Mouse (Mus musculus) embryo, embryonic 9.5 days (tissue): ENCODE data around the gene Lgals9.

ENCODE experiments used
- DNase-seq: peaks from one replicate; pipeline ENCODE4 v3.0.0-alpha.2; 2017; ENCODE audit errors: extremely low spot score

The Lgals9 gene

GRCm38 (mm10) chr11:78920411-78920939, 64.3 kb downstream of the Lgals9 start, which contains the start of gene Nos2:
Gene Nos2, plus strand, starts transcription at chr11:78920787.
- no peak for DNase-seq

DNA sequence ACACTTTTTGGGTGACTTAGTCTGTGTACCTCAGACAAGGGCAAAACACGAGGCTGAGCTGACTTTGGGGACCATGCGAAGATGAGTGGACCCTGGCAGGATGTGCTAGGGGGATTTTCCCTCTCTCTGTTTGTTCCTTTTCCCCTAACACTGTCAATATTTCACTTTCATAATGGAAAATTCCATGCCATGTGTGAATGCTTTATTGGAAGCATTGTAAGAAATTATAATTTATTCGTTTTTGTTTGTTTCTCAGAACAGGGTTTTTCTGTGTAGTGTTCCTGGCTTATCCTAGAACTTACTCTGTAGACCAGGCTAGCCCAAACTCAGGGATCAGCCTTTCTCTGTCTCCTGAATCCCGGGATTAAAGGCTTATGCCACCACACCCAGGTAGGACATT, 65.0 kb downstream of the Lgals9 start:
- DNase-seq = no peak

DNA sequence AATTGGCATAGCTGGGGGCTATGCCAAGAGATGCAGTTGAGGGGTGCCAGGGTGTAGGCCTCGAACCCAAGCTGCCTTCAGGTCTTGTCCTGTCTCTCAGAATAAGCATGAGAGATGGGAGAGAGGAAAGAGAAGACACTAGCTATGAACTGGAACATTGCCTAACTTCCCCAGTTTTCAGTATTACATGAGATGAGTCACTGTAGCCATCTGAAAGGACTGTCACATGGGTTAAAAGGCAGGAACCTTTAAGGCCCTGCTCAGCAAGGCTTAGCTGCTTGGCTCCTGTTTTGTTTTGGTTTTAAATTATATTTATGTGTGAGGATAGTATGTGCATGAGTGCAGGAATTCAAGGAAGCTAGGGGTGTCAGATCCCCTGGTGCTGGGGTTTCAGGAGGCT, 68.3 kb downstream of the Lgals9 start:
- no peak for DNase-seq

GRCm38 (mm10) chr11:78915473-78915872, 69.3 kb downstream of the Lgals9 start:
- no peak for DNase-seq
